Mouse (Mus musculus): ENCODE measurements around the gene Fbxo17.

The Fbxo17 gene

GRCm38 (mm10) chr7:28769414-28769958 is 52.9 kb downstream of the Fbxo17 start:
- no peak for DNase-seq

GRCm38 (mm10) chr7:28770309-28770708 is 53.7 kb downstream of the Fbxo17 start:
- DNase-seq: peak; percentile 45

GRCm38 (mm10) chr7:28771867-28772266 is 55.3 kb downstream of the Fbxo17 start:
- DNase-seq: no peak

- DNase-seq: no peak
These were observed 56.6 kb downstream of the Fbxo17 start for GRCm38 (mm10) chr7:28773163-28773562.

GRCm38 (mm10) chr7:28774164-28774563 is 57.6 kb downstream of the Fbxo17 start:
- no peak for DNase-seq

GRCm38 (mm10) chr7:28775129-28775528 is 58.5 kb downstream of the Fbxo17 start:
- DNase-seq: no peak

- no peak for DNase-seq
These were observed 62.2 kb downstream of the Fbxo17 start for GRCm38 (mm10) chr7:28778825-28779224.

GRCm38 (mm10) chr7:28780067-28780658 is 63.6 kb downstream of the Fbxo17 start:
- DNase-seq: peak; percentile 87

- DNase-seq: no peak
These were observed 64.3 kb downstream of the Fbxo17 start for GRCm38 (mm10) chr7:28780857-28781256.

GRCm38 (mm10) chr7:28781261-28781663 is 64.7 kb downstream of the Fbxo17 start:
- DNase-seq: no peak

GRCm38 (mm10) chr7:28785161-28785560 is 68.6 kb downstream of the Fbxo17 start:
- DNase-seq: no peak

Data from liver (tissue).